Comparison of ENCODE assay signal across 13 mouse cellular contexts in the genomic region with DNA sequence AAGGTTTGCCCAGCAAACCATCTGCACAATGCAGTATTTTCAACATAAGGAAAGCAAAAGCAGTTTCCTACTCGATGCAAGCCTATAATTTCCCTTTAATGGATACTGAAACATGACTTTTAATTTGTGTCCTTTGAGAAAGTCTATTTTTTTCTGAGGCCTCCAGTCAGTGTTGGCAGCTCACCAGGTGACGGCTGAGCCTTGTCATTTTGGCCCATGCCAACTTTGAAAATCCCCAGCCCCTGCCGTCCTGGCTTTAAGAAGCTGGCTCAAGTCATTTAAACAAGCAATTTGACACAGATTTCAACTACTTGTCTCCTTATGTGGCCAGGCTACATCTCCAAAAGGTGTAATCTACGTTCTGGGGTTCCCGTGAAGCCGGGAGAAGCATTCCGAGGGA.
A peak's percentile ranks its signal among the peaks of the same experiment; 100 is the strongest.
DNase-seq lines count a peak whose midpoint lies in the region; ATAC-seq and TF ChIP-seq lines count a peak whose summit lies in the region.
"Had no signal": no experiment of that assay in that cellular context is flagged by ENCODE, and none has a peak within 500 bp of the region (broad histone marks: within the 10 kb centered on the region; RNA-seq: fewer than 3 reads in every experiment).

No protein-coding gene starts in this region.

- peak; percentile 74 for DNase-seq in cerebellum, postnatal 14 days
- DNase-seq in cerebellum, adult 11 months: no peak
- DNase-seq in hindbrain, embryonic 14.5 days (ENCODE audit: low spot score): no peak
- DNase-seq in midbrain, postnatal 0 days (ENCODE audit: low spot score): peak; percentile 44
- no peak for DNase-seq in midbrain, embryonic 11.5 days (ENCODE audit: low spot score, missing footprints)
- DNase-seq: embryo, embryonic 11 days had no signal

- no peak overlapping the region for H3K4me2 ChIP-seq in hindbrain, embryonic 16.5 days (ENCODE audit: low read length)
- H3K4me2 ChIP-seq in hindbrain, embryonic 14.5 days (replicated peaks): no peak overlapping the region
- no peak overlapping the region for H3K4me2 ChIP-seq in midbrain, postnatal 0 days (ENCODE audit: low read depth, low read length, poor library complexity, severe bottlenecking)
- no peak overlapping the region for H3K4me2 ChIP-seq in midbrain, embryonic 11.5 days
- peak overlapping the region; percentile 53 for H3K4me2 ChIP-seq in myocyte (ENCODE audit: low read depth)
- H3K4me2 ChIP-seq: forebrain, embryonic 12.5 days; kidney, embryonic 15.5 days; neural tube, embryonic 12.5 days had no signal

- no peaks in the 10 kb centered on the region for H3K36me3 ChIP-seq in hindbrain, embryonic 16.5 days (ENCODE audit: control insufficient read depth, insufficient read depth, low read length)
- H3K36me3 ChIP-seq in hindbrain, embryonic 14.5 days (replicated peaks; ENCODE audit: control insufficient read depth, insufficient read depth): no peaks in the 10 kb centered on the region
- no peaks in the 10 kb centered on the region for H3K36me3 ChIP-seq in midbrain, postnatal 0 days (ENCODE audit: insufficient read depth, low read length)
- H3K36me3 ChIP-seq in midbrain, embryonic 11.5 days (ENCODE audit: control insufficient read depth, insufficient read depth, low read length): no peaks in the 10 kb centered on the region
- H3K36me3 ChIP-seq in myocyte (ENCODE audit: control insufficient read depth, insufficient read depth): no peaks in the 10 kb centered on the region
- H3K36me3 ChIP-seq: forebrain, embryonic 12.5 days; kidney, embryonic 15.5 days; neural tube, embryonic 12.5 days had no signal

- no peak for TF ChIP-seq POLR2A in myocyte (IDR thresholded peaks at IDR 0.05; ENCODE audit: insufficient read length, low read depth)

- peak overlapping the region; percentile 5 for H3K27ac ChIP-seq in hindbrain, embryonic 16.5 days (ENCODE audit: low read depth, low read length)
- H3K27ac ChIP-seq in hindbrain, embryonic 14.5 days: no peak overlapping the region
- H3K27ac ChIP-seq in midbrain, postnatal 0 days (ENCODE audit: low read depth, low read length): no peak overlapping the region
- H3K27ac ChIP-seq in midbrain, embryonic 11.5 days (ENCODE audit: low read depth, low read length): no peak overlapping the region
- H3K27ac ChIP-seq: forebrain, embryonic 12.5 days; heart, adult 2 months; kidney, embryonic 15.5 days; neural tube, embryonic 12.5 days had no signal

- WGBS in hindbrain, embryonic 16.5 days: 57% methylated on average over 7 of the region's 7 CpGs
- 67% methylated on average over 7 of the region's 7 CpGs for WGBS in hindbrain, embryonic 14.5 days
- 44% methylated on average over 7 of the region's 7 CpGs for WGBS in midbrain, postnatal 0 days
- WGBS in midbrain, embryonic 11.5 days: 79% methylated on average over 7 of the region's 7 CpGs

- no peak overlapping the region for H3ac ChIP-seq in myocyte (ENCODE audit: control insufficient read depth, insufficient read length)

- H3K9ac ChIP-seq in hindbrain, embryonic 16.5 days (ENCODE audit: low read depth, low read length): no peak overlapping the region
- no peak overlapping the region for H3K9ac ChIP-seq in hindbrain, embryonic 14.5 days
- H3K9ac ChIP-seq in midbrain, postnatal 0 days (replicated peaks; ENCODE audit: low read length, poor library complexity, severe bottlenecking): no peak overlapping the region
- no peak overlapping the region for H3K9ac ChIP-seq in midbrain, embryonic 11.5 days (ENCODE audit: low read length)
- H3K9ac ChIP-seq: forebrain, embryonic 12.5 days; kidney, embryonic 15.5 days; neural tube, embryonic 12.5 days had no signal

- no peak for TF ChIP-seq CTCF in midbrain, postnatal 0 days (IDR thresholded peaks at IDR 0.05)

- peaks cover 5% of the 10 kb centered on the region; the same call in 1 of the 2 replicates for H3K4me1 ChIP-seq in hindbrain, embryonic 16.5 days (ENCODE audit: control insufficient read depth, insufficient read depth, low read depth, low read length)
- H3K4me1 ChIP-seq in hindbrain, embryonic 14.5 days (replicated peaks; ENCODE audit: control insufficient read depth, insufficient read depth, low read length): peaks cover 11% of the 10 kb centered on the region; the same call in 1 of the 2 replicates
- H3K4me1 ChIP-seq in midbrain, postnatal 0 days (ENCODE audit: insufficient read depth, low read length): 0 out of 2 replicates have a peak, but pooled peaks cover 3% of the 10 kb centered on the region
- no peaks in the 10 kb centered on the region for H3K4me1 ChIP-seq in midbrain, embryonic 11.5 days (ENCODE audit: control insufficient read depth, insufficient read depth, low read length)

- H3K9me3 ChIP-seq in hindbrain, embryonic 16.5 days (ENCODE audit: control insufficient read depth, low read length): no peaks in the 10 kb centered on the region
- H3K9me3 ChIP-seq in hindbrain, embryonic 14.5 days (ENCODE audit: control insufficient read depth, low read length): no peaks in the 10 kb centered on the region
- H3K9me3 ChIP-seq in midbrain, postnatal 0 days (ENCODE audit: low read length): no peaks in the 10 kb centered on the region
- no peaks in the 10 kb centered on the region for H3K9me3 ChIP-seq in midbrain, embryonic 11.5 days (ENCODE audit: control insufficient read depth, low read length)
- H3K9me3 ChIP-seq: forebrain, embryonic 12.5 days; kidney, embryonic 15.5 days; neural tube, embryonic 12.5 days had no signal

- no peaks in the 10 kb centered on the region for H3K27me3 ChIP-seq in hindbrain, embryonic 16.5 days (replicated peaks; ENCODE audit: control insufficient read depth, insufficient read depth, low read length)
- H3K27me3 ChIP-seq in hindbrain, embryonic 14.5 days (ENCODE audit: control insufficient read depth, insufficient read depth, low read length): no peaks in the 10 kb centered on the region
- H3K27me3 ChIP-seq in midbrain, postnatal 0 days (ENCODE audit: insufficient read depth, low read length): no peaks in the 10 kb centered on the region
- no peaks in the 10 kb centered on the region for H3K27me3 ChIP-seq in midbrain, embryonic 11.5 days (ENCODE audit: control insufficient read depth, insufficient read depth, low read length)
- no peaks in the 10 kb centered on the region for H3K27me3 ChIP-seq in myocyte (ENCODE audit: control insufficient read depth, insufficient read depth, insufficient read length)
- H3K27me3 ChIP-seq: forebrain, embryonic 12.5 days; kidney, embryonic 15.5 days; neural tube, embryonic 12.5 days had no signal

- H3K79me2 ChIP-seq in myocyte (ENCODE audit: control insufficient read depth, insufficient read depth): no peaks in the 10 kb centered on the region

- no peak for ATAC-seq in hindbrain, embryonic 16.5 days
- ATAC-seq in hindbrain, embryonic 14.5 days (ENCODE audit: low FRiP score): no peak
- no peak for ATAC-seq in midbrain, postnatal 0 days (ENCODE audit: low FRiP score)
- no peak for ATAC-seq in midbrain, embryonic 11.5 days (ENCODE audit: low FRiP score)
- ATAC-seq in monocyte, adult 5-6 weeks (replicated peaks; ENCODE audit: insufficient number of reproducible peaks, low FRiP score, low TSS enrichment, poor library complexity, severe bottlenecking): no peak

- no peak overlapping the region for H3K4me3 ChIP-seq in hindbrain, embryonic 16.5 days (ENCODE audit: low read length)
- H3K4me3 ChIP-seq in hindbrain, embryonic 14.5 days (replicated peaks; ENCODE audit: low read length): no peak overlapping the region
- H3K4me3 ChIP-seq in midbrain, postnatal 0 days (ENCODE audit: low read depth, low read length): no peak overlapping the region
- H3K4me3 ChIP-seq in midbrain, embryonic 11.5 days (ENCODE audit: low read depth, low read length): no peak overlapping the region
- no peak overlapping the region for H3K4me3 ChIP-seq in myocyte
- H3K4me3 ChIP-seq: forebrain, embryonic 12.5 days; heart, adult 2 months; kidney, embryonic 15.5 days; neural tube, embryonic 12.5 days had no signal

TF ChIP-seq in myocyte, 11 proteins besides CTCF, POLR2A, EP300 and RAD21:
- TF ChIP-seq CEBPB (IDR thresholded peaks at IDR 0.05; ENCODE audit: insufficient read depth, poor library complexity, severe bottlenecking): no peak
- TF ChIP-seq TCF3 (IDR thresholded peaks at IDR 0.05; ENCODE audit: insufficient read length, low read depth): no peak
- no peak for TF ChIP-seq USF1 (IDR thresholded peaks at IDR 0.05; ENCODE audit: low read depth)
- TF ChIP-seq TCF12 (IDR thresholded peaks at IDR 0.05; ENCODE audit: insufficient read depth, poor library complexity, severe bottlenecking): no peak
- no peak for TF ChIP-seq MYOG (IDR thresholded peaks at IDR 0.05; ENCODE audit: control insufficient read depth in 1 of 3, insufficient read depth in 1 of 3, insufficient read length in 2 of 3, low read depth in 2 of 3)
- TF ChIP-seq E2F4 (IDR thresholded peaks at IDR 0.05; ENCODE audit: insufficient read depth): no peak
- TF ChIP-seq MAX (IDR thresholded peaks at IDR 0.05; ENCODE audit: low read depth): no peak
- TF ChIP-seq REST (IDR thresholded peaks at IDR 0.05; ENCODE audit: insufficient read depth, insufficient read length): no peak
- no peak for TF ChIP-seq SRF (IDR thresholded peaks at IDR 0.05; ENCODE audit: control insufficient read depth, insufficient read length, low read depth)
- TF ChIP-seq POLR2AphosphoS2 (IDR thresholded peaks at IDR 0.05; ENCODE audit: insufficient read length, low read depth): no peak
- no peak for TF ChIP-seq MYOD1 (IDR thresholded peaks at IDR 0.05; ENCODE audit: control insufficient read depth in 1 of 3, insufficient read length in 2 of 3, low read depth in 2 of 3)
TF ChIP-seq in myocyte: peak in this region for 0.

Comparison
In these comparisons a context has a peak if more than half of its experiments do, and no peak if none do; other contexts are left out.
1. DNase-seq: peak in cerebellum, postnatal 14 days (2 of 2) and midbrain, postnatal 0 days (single experiment); none in cerebellum, adult 11 months (single experiment), hindbrain, embryonic 14.5 days (single experiment) and midbrain, embryonic 11.5 days (single experiment).